Mouse (Mus musculus): Measurements from ENCODE around the gene Gm29133. TPM values are rescaled to one million over a fixed set of nuclear protein-coding genes. Genes with fewer than 3 reads are reported as not detected.

Gm29133 gene
- not detected for total RNA-seq (2023)

DNA sequence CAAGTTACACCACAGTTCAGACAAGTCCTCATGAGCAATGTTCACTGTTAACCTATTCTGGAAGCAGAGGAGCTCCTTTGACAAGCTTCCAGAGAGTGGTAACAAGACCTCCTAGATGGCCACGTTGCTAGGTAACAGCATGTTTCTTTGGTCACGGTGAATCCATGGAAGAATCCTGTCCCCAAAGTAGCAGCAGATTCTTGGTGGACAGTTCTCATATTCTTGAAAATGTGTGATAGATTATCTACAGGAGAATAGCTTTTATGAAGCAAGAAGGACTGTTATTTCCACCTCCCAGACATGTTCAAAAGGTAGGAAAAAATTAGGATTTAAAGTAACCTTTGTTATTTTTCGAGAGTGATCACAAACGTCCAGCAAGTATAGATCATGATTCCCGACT lies at the start of gene Gm29133:
Gene Gm29133 (plus strand): TSS at position 301 of the 400 bp plus-strand sequence.

Other genes starting within 250 kb of the Gm29133 start
- 142 TPM for gene Pdcd10, start 191.3 kb upstream of the Gm29133 start, total RNA-seq (2023)
- gene Serpini1, start 190.7 kb upstream of the Gm29133 start, total RNA-seq (2023), result 18.9 TPM
- 11.5 TPM for gene Golim4, start 208.8 kb downstream of the Gm29133 start, total RNA-seq (2023)

Measured in CD4-positive naive resting alpha-beta T cell, adult 76 days (primary cell).